Mouse (Mus musculus) midbrain, embryonic 16.5 days (tissue): ENCODE measurements at regions not wholly inside any gene's neighbourhood (a gene's known extent, or its start where the extent isn't known, plus 50 kb on each side); places are given as distances from the start of the nearest gene placed in this dataset.

Experiments used
- ATAC-seq: fragments of 200-750 bp; cut with Nextera tagmentation; 2 replicates; pipeline ENCODE4 v1.8.0; 2017; ENCODE audit warnings: moderate TSS enrichment
- H3K27ac ChIP-seq: fragments of 300-500 bp; sonication (generic); 2 replicates; pipeline ENCODE4 v1.5.1; 2014; ENCODE audit warnings: mild to moderate bottlenecking, low read length, mixed read lengths
- H3K27me3 ChIP-seq: fragments of 300-500 bp; sonication (generic); 2 replicates; pipeline ENCODE4 v1.6.1; 2014; ENCODE audit warnings: low read depth, low read length, mixed read lengths; ENCODE audit not compliant: control insufficient read depth, insufficient read depth
- H3K36me3 ChIP-seq: fragments of 300-500 bp; sonication (generic); 2 replicates; pipeline ENCODE4 v1.6.1; 2014; ENCODE audit warnings: mild to moderate bottlenecking, low read length, moderate library complexity, mixed read lengths; ENCODE audit not compliant: control insufficient read depth, insufficient read depth
- H3K4me1 ChIP-seq: fragments of 300-500 bp; sonication (generic); 2 replicates; pipeline ENCODE4 v1.6.1; 2014; ENCODE audit warnings: mild to moderate bottlenecking, low read length, mixed read lengths; ENCODE audit not compliant: control insufficient read depth, insufficient read depth
- H3K4me2 ChIP-seq: fragments of 300-500 bp; sonication (generic); 2 replicates; pipeline ENCODE4 v1.6.1; 2014; ENCODE audit warnings: mild to moderate bottlenecking, low read length, mixed read lengths
- H3K4me3 ChIP-seq: fragments of 300-500 bp; sonication (generic); 2 replicates; pipeline ENCODE4 v1.5.1; 2014; ENCODE audit warnings: low read depth, mild to moderate bottlenecking, low read length, moderate library complexity, mixed read lengths
- H3K9ac ChIP-seq: fragments of 300-500 bp; sonication (generic); 2 replicates; pipeline ENCODE4 v1.6.1; 2014; ENCODE audit warnings: low read depth, low read length, mixed read lengths
- H3K9me3 ChIP-seq: fragments of 300-500 bp; sonication (generic); replicated peaks from 2 replicates; pipeline ENCODE4 v1.6.1; 2014; ENCODE audit warnings: mild to moderate bottlenecking, low read length, mixed read lengths; ENCODE audit not compliant: control insufficient read depth, poor library complexity, severe bottlenecking
- WGBS: fragments of 180-500 bp; shearing (Covaris S2); extraction: QIAGEN DNeasy Blood & Tissue Kit; methylation state at CpG from one replicate; pipeline ENCODE4 v1.1.7; 2014; 5-methylcytosine and 5-hydroxymethylcytosine counted together

- Histone ChIP-seq H3K9me3 (no peaks in the 10 kb centered on the region), H3K4me2 (no peak overlapping the region), H3K36me3 (no peaks in the 10 kb centered on the region), H3K9ac (no peak overlapping the region), H3K4me1 (peaks cover 1% of the 10 kb centered on the region; the same call in 1 of the 2 replicates), H3K27ac (no peak overlapping the region), H3K4me3 (no peak overlapping the region), H3K27me3 (no peaks in the 10 kb centered on the region)
- ATAC-seq, result no peak
- WGBS, result 78% methylated on average over 11 of the region's 11 CpGs
Measured at GRCm38 (mm10) chr2:74032177-74033021, 121.3 kb upstream of the Atp5g3 start.

- no peak overlapping the region for H3K9ac ChIP-seq
- H3K27me3 ChIP-seq, result no peaks in the 10 kb centered on the region
- no peak overlapping the region for H3K4me3 ChIP-seq
- peaks cover 2% of the 10 kb centered on the region; the same call in 1 of the 2 replicates for H3K4me1 ChIP-seq
- H3K36me3 ChIP-seq, result no peaks in the 10 kb centered on the region
- no peak overlapping the region for H3K4me2 ChIP-seq
- no peaks in the 10 kb centered on the region for H3K9me3 ChIP-seq
- no peak for ATAC-seq
- WGBS, result 83% methylated on average over 9 of the region's 9 CpGs
- no peak overlapping the region for H3K27ac ChIP-seq
Measured at GRCm38 (mm10) chr2:74029938-74030337, 118.8 kb upstream of the Atp5g3 start.

- H3K9me3 ChIP-seq, result no peaks in the 10 kb centered on the region
- 39% methylated on average over 11 of the region's 11 CpGs for WGBS
- H3K4me2 ChIP-seq, result no peak overlapping the region; the same call in 1 of the 2 replicates
- peaks cover 2% of the 10 kb centered on the region; the same call in 1 of the 2 replicates for H3K4me1 ChIP-seq
- H3K27me3 ChIP-seq, result no peaks in the 10 kb centered on the region
- no peak overlapping the region for H3K4me3 ChIP-seq
- H3K36me3 ChIP-seq, result no peaks in the 10 kb centered on the region
- no peak overlapping the region for H3K27ac ChIP-seq
- ATAC-seq, result peak; percentile 71
- H3K9ac ChIP-seq, result peak overlapping the region; percentile 43; the same call in 1 of the 2 replicates
Measured at GRCm38 (mm10) chr2:74027404-74028104, 116.4 kb upstream of the Atp5g3 start.

- WGBS, result 69% methylated on average over 7 of the region's 7 CpGs
- no peaks in the 10 kb centered on the region for H3K36me3 ChIP-seq
- H3K4me1 ChIP-seq, result no peaks in the 10 kb centered on the region
- no peak overlapping the region for H3K9ac ChIP-seq
- no peak overlapping the region for H3K4me3 ChIP-seq
- H3K27me3 ChIP-seq, result no peaks in the 10 kb centered on the region
- no peak overlapping the region for H3K4me2 ChIP-seq
- H3K9me3 ChIP-seq, result no peaks in the 10 kb centered on the region; the same call in 1 of the 2 replicates
- H3K27ac ChIP-seq, result no peak overlapping the region
- ATAC-seq, result no peak
Measured at GRCm38 (mm10) chr2:74015146-74015545, 104.0 kb upstream of the Atp5g3 start.

- Histone ChIP-seq H3K9ac (no peak overlapping the region), H3K36me3 (no peaks in the 10 kb centered on the region), H3K9me3 (no peaks in the 10 kb centered on the region; the same call in 1 of the 2 replicates), H3K4me3 (no peak overlapping the region), H3K4me2 (no peak overlapping the region), H3K27me3 (no peaks in the 10 kb centered on the region), H3K4me1 (no peaks in the 10 kb centered on the region), H3K27ac (no peak overlapping the region)
- 90% methylated on average over 3 of the region's 3 CpGs for WGBS
- no peak for ATAC-seq
Measured at GRCm38 (mm10) chr2:74014201-74014600, 103.1 kb upstream of the Atp5g3 start.

GRCm38 (mm10) chr2:73998531-73998930 is 87.4 kb upstream of the Atp5g3 start:
- no peaks in the 10 kb centered on the region for H3K36me3 ChIP-seq
- H3K4me2 ChIP-seq, result no peak overlapping the region
- no peak overlapping the region for H3K9ac ChIP-seq
- no peaks in the 10 kb centered on the region for H3K9me3 ChIP-seq
- H3K27ac ChIP-seq, result no peak overlapping the region
- no peaks in the 10 kb centered on the region for H3K4me1 ChIP-seq
- H3K27me3 ChIP-seq, result no peaks in the 10 kb centered on the region
- WGBS, result 17% methylated on average over 2 of the region's 2 CpGs
- no peak for ATAC-seq
- H3K4me3 ChIP-seq, result no peak overlapping the region

DNA sequence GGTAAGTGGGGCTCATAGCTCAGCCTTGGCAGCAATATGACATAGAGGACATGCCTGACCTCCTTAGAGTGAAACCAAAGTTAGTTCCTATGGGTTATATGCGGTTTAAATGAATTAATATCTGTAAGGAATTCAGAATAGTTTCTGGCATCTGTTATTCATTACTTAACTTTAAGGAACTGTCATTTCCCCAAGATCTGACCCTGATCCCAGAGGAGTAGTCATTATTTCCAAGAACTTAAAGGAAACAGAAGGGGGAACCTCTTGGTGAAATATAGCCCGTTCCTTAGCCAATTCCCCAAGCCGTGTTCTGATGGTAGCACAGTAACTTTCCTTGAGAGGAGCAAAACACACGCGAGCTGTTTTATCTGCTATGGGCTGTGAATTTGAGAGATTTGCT is 85.9 kb upstream of the Atp5g3 start:
- Histone ChIP-seq H3K9me3 (no peaks in the 10 kb centered on the region), H3K4me3 (no peak overlapping the region), H3K4me1 (no peaks in the 10 kb centered on the region), H3K27ac (no peak overlapping the region), H3K27me3 (no peaks in the 10 kb centered on the region), H3K36me3 (no peaks in the 10 kb centered on the region), H3K9ac (no peak overlapping the region), H3K4me2 (no peak overlapping the region)
- no peak for ATAC-seq
- 78% methylated on average over 5 of the region's 5 CpGs for WGBS

- H3K27me3 ChIP-seq, result no peaks in the 10 kb centered on the region
- no peak overlapping the region for H3K4me3 ChIP-seq
- H3K36me3 ChIP-seq, result no peaks in the 10 kb centered on the region
- WGBS, result 52% methylated on average over 11 of the region's 11 CpGs
- no peak overlapping the region for H3K27ac ChIP-seq
- ATAC-seq, result no peak
- no peak overlapping the region for H3K9ac ChIP-seq
- no peaks in the 10 kb centered on the region for H3K9me3 ChIP-seq
- H3K4me2 ChIP-seq, result no peak overlapping the region
- no peaks in the 10 kb centered on the region for H3K4me1 ChIP-seq
Measured at GRCm38 (mm10) chr2:73991818-73992217, 80.7 kb upstream of the Atp5g3 start.
